Mouse (Mus musculus) natural killer cell, adult 2 months (primary cell): Measurements from ENCODE around the gene Frmd4b.
"Not testable (repeated sequence)": the region's sequence is repeated elsewhere in the genome, so short reads cannot be mapped to it uniquely, and the experiment has no call there.

Source experiments
- DNase-seq, 2 experiments: peaks; one replicate each; pipeline ENCODE4 v3.0.0; 2022; ENCODE audit warnings: low spot score in 2 of 2

The Frmd4b gene

GRCm38 (mm10) chr6:97472873-97473550 lies 144.3 kb downstream of the Frmd4b start:
- no peak for DNase-seq

GRCm38 (mm10) chr6:97463898-97464524 lies 153.3 kb downstream of the Frmd4b start:
- DNase-seq = peak in 1 of 2 experiments; percentile 16

- no peak for DNase-seq
Measured at GRCm38 (mm10) chr6:97462421-97462820, 154.9 kb downstream of the Frmd4b start.

- DNase-seq = no peak
Measured at GRCm38 (mm10) chr6:97459112-97459511, 158.2 kb downstream of the Frmd4b start.

DNA sequence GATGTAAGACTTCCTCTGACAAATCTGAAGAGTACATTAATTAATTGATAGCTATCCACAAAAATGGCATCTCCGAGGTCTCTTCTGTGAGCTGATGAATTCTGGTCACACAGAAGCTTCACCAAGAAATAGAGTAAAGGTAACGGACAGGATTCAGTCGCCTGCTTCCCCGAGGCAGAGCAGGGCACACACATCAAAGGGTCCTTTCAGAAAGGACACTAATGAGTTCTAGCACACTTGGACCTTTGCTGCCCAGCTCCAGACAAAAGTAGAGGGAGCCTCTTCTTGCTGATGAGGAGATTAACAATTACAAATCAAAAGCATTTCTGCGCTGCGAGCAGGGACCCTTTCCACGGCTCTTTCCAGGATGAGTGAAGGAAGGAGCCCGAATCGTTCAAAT lies 159.0 kb downstream of the Frmd4b start:
- DNase-seq = no peak

DNA sequence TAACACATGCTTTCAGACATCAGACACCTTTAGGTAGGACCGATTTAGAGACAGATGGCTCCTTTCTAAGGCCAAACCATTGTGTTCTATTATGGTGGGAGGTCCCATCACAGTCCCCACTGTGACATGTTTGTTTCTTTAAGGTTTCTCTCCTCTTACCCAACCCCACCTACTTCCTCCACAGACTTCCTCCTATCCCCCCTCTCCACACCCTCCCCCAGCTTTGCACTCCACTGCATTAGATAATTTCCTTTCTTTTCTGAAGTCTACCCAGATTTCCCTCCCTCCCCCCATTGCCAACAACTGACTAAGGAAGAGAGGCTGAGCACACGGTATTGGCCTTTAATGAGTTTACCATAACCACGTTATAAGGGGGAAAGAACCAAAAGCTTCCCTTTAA lies 159.4 kb downstream of the Frmd4b start:
- DNase-seq = no peak

GRCm38 (mm10) chr6:97457210-97457609 lies 160.1 kb downstream of the Frmd4b start:
- no peak for DNase-seq

DNA sequence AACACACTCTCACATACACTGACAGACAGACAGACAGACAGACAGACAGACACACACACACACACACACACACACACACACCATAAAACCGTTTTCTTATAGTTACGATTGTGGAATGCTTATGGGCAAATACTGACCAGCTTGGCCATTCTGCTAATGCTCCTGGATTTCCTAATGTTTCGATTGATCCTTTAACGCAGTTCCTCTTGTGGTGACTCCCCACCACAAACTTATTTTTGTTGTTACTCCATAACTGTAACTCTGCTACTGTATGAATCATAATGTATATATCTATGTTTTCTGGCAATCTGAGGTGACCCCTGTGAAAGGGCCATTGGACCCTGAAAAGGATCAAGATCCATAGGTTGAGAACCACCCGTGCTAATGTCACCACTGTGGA lies 165.1 kb downstream of the Frmd4b start:
- no peak for DNase-seq

DNA sequence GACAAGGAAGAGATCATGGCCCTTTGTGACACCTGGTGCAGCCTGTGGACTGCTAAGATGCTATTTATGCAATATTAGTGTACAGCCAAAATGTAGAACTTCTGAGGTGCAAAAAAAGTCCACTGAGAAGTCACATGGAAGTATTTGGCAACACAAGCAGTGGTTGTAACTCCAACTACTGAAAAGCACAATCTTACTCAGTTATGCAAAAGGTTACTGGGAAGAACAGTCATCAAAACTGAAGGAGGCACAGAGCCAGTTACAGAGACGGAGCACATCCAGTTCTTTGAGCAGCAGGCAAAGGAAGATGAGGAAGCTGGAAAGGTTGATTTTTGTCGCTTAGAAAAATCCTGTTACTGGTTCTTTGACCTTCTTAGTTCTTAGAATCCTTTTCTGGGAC lies 167.5 kb downstream of the Frmd4b start:
- DNase-seq = no peak

- DNase-seq = no peak
Measured at GRCm38 (mm10) chr6:97447020-97447419, 170.3 kb downstream of the Frmd4b start.

GRCm38 (mm10) chr6:97444145-97444544 lies 173.2 kb downstream of the Frmd4b start:
- no peak for DNase-seq

- DNase-seq = no peak
Measured at GRCm38 (mm10) chr6:97443522-97443921, 173.8 kb downstream of the Frmd4b start.

GRCm38 (mm10) chr6:97441357-97441756 lies 176.0 kb downstream of the Frmd4b start:
- DNase-seq = no peak

GRCm38 (mm10) chr6:97438918-97439645 lies 178.3 kb downstream of the Frmd4b start:
- peak in 1 of 2 experiments; percentile 10 for DNase-seq

DNA sequence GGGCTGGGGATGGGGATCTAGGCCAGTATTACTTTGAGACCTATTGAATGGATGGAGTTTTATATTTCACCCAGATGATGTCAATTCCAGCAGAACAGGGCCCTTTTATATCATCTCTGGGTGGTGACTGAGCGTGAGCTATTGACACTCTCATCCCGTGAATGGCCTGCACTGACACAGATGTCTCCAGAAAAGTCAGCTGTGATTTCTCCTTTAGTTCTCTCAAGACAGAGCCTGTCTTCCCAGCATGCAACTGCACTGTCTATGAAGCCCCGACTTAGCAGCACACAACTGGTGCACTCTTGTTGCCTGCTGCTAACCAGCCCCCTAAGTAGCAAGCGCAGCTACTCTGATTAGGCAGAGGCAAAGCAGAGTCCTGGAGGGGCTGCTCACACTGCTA lies 182.6 kb downstream of the Frmd4b start:
- no peak for DNase-seq

GRCm38 (mm10) chr6:97431309-97432004 lies 185.9 kb downstream of the Frmd4b start:
- peak in 1 of 2 experiments; percentile 13 for DNase-seq

DNA sequence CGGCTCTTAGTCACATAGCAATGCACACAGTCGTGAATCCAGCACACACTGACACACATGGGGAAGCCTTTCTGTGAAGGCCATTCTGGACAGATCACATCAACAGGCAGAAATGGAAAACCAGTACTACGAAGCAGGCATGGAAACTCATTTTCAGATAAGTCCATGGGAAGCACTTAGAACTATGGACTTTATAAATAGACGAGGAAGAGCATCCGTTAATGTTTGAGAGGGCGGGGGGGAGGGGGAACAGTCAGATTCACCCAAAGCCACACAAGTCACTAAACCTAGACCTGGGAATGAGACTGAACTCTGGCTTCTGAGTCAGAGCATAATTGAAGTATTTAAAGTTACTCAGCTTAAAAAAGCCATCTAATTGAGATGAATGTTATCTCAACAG lies 186.8 kb downstream of the Frmd4b start:
- no peak for DNase-seq

DNA sequence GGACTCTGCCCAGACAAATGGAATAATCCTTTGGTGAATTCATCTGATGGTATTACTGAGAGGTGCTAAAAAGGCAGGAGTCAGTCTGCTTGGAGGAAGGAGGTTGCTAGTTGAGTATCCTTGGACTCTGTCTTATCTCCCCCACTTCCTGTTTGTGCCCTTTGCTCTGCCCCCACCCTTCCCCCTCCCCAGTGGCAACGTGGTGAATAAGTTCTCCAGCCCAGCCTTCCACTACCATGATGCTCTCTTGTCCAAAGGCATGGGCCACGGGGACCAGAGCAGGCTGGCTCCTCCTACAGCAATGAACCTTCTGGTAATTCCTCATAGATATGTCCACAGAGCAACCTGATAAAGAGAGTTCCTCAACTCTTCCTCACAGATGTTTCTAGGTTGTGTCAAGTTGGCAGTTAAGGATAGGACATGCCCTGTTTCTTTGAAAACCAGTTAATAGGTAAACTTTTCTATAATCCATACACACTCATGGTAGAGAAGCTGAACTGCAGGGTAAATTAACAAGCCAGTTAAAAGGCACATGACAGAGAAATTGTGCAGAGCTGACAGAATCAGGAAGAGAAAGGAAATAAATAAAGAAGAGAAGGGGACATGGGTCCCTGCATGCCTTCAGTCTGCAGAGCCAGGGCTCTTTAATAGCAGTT lies 187.5 kb downstream of the Frmd4b start:
- DNase-seq = no peak

DNA sequence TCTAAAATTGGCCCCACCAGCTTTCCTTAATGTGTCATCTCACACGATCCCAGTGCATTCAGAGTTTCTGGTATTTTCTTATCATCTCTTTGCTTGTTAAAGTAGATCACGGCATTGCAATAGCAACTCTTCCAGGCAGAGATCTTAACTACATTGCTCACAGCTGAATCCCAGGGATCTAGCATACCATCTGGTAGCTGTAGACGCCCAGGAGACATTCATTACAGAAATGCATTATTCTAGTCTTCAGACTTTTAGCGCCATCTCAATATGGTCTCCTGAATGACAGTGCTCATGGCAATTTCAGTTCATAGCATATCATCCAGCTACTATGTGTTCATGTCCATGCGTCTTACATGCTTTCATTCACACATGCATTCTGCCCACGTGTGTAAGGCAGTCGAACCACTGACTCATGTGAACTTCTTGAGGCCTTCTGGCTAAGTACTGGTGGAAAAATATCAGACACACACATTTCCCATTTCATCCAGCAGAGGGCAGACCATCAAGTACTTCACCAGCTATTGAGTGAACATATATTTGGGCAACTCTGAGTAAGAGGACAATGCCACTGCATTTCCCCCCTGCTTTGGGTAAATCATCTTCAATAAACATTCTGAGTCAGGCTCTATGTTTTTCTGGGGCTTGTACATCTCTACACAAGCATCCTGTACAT lies 197.4 kb downstream of the Frmd4b start:
- peak; percentile 58 to 74 for DNase-seq

- peak; percentile 12 to 36 for DNase-seq
Measured at GRCm38 (mm10) chr6:97416972-97417554, 200.3 kb downstream of the Frmd4b start.

GRCm38 (mm10) chr6:97415578-97415977 lies 201.8 kb downstream of the Frmd4b start:
- not testable (repeated sequence) for DNase-seq
